Mouse (Mus musculus) mouse embryonic stem cell (cell line): ENCODE measurements around the gene Reg3b.
"Not testable (repeated sequence)": the region's sequence is repeated elsewhere in the genome, so short reads cannot be mapped to it uniquely, and the experiment has no call there.

ENCODE experiments used
- in situ Hi-C, 2 experiments: fragments of 300-500 bp; cut with MboI; formaldehyde crosslinking; loops; 1 replicate in 1 of 2; 3 replicates in 1 of 2; pipeline ENCODE4 v1.14.3; 2019 to 2020; ENCODE audit warnings: low sequenced_read_pairs in 2 of 2, low pct_unique_long_range_greater_than_20kb in 1 of 2, mixed read lengths in 1 of 2; ENCODE audit not compliant: unreplicated experiment in 1 of 2

Gene Reg3b

GRCm38 (mm10) chr6:78370357-78370756, at the start of gene Reg3b:
Reg3b (plus strand) TSS chr6:78370657.
- in situ Hi-C loops = no loop called here

- in situ Hi-C loops = loop anchor here in 1 of 2 experiments (25.0 kb wide), 1 partner anchor 185 kb away; no protein-coding TSS in a partner anchor
These were observed 42.7 kb upstream of the Reg3b start for GRCm38 (mm10) chr6:78327798-78328197.

GRCm38 (mm10) chr6:78329166-78329565, 41.3 kb upstream of the Reg3b start:
- in situ Hi-C loops = loop anchor here in 1 of 2 experiments (25.0 kb wide), 1 partner anchor 183 kb away; no protein-coding TSS in a partner anchor

- in situ Hi-C loops = loop anchor here in 1 of 2 experiments (25.0 kb wide), 1 partner anchor 180 kb away; no protein-coding TSS in a partner anchor
These were observed 38.4 kb upstream of the Reg3b start for GRCm38 (mm10) chr6:78331919-78332569.

GRCm38 (mm10) chr6:78340296-78340695, 30.2 kb upstream of the Reg3b start:
- in situ Hi-C loops = loop anchor here in 1 of 2 experiments (25.0 kb wide), 1 partner anchor 172 kb away; no protein-coding TSS in a partner anchor

GRCm38 (mm10) chr6:78341689-78342088, 28.8 kb upstream of the Reg3b start:
- in situ Hi-C loops = loop anchor here in 1 of 2 experiments (25.0 kb wide), 1 partner anchor 171 kb away; no protein-coding TSS in a partner anchor

GRCm38 (mm10) chr6:78361971-78362563, 8.4 kb upstream of the Reg3b start:
- in situ Hi-C loops = no loop called here

- in situ Hi-C loops = no loop called here
These were observed 8.3 kb downstream of the Reg3b start, which contains the start of gene Reg3d for GRCm38 (mm10) chr6:78378765-78379164. Reg3d (minus strand) TSS chr6:78378865.

GRCm38 (mm10) chr6:78380409-78380808, 10.0 kb downstream of the Reg3b start, which contains the start of gene Reg3a:
Reg3a (plus strand) TSS chr6:78380709.
- in situ Hi-C loops = no loop called here

- in situ Hi-C loops = no loop called here
These were observed 15.2 kb downstream of the Reg3b start for GRCm38 (mm10) chr6:78385609-78386008.

GRCm38 (mm10) chr6:78395323-78395722, 24.9 kb downstream of the Reg3b start, which contains the start of gene Reg2:
Reg2 (plus strand) TSS chr6:78395623.
- in situ Hi-C loops = not testable (repeated sequence)

GRCm38 (mm10) chr6:78422411-78422810, 52.0 kb downstream of the Reg3b start, which contains the start of gene Reg1:
Reg1 (plus strand) TSS chr6:78422711.
- in situ Hi-C loops = not testable (repeated sequence)
